Mouse (Mus musculus): ENCODE measurements around the gene Htr5a.

Htr5a gene

GRCm38 (mm10) chr5:27888080-27888479 lies 46.1 kb downstream of the Htr5a start:
- DNase-seq (ENCODE audit: low spot score): no peak

GRCm38 (mm10) chr5:27895961-27896360 lies 54.0 kb downstream of the Htr5a start:
- DNase-seq (ENCODE audit: low spot score): no peak

GRCm38 (mm10) chr5:27899756-27900155 lies 57.8 kb downstream of the Htr5a start:
- no peak for DNase-seq (ENCODE audit: low spot score)

- DNase-seq (ENCODE audit: low spot score): no peak
These were observed 58.2 kb downstream of the Htr5a start for GRCm38 (mm10) chr5:27900186-27900585.

All from ovary, postnatal 36 days (tissue).